Mouse (Mus musculus) kidney, postnatal 0 days (tissue): ENCODE data around the gene Rbm33. TPM values are rescaled to one million over a fixed set of nuclear protein-coding genes. Genes with fewer than 3 reads are reported as not detected.
A peak's percentile ranks its signal among the peaks of the same experiment; 100 is the strongest.

Experiments used
- ATAC-seq: fragments of 200-750 bp; cut with Nextera tagmentation; replicated peaks from 2 replicates; pipeline ENCODE4 v1.8.0; 2017; ENCODE audit warnings: low read depth, moderate number of reproducible peaks, moderate TSS enrichment, moderate library complexity; ENCODE audit not compliant: low FRiP score
- DNase-seq: peaks from one replicate; pipeline ENCODE4 v3.0.0-alpha.2; 2016; ENCODE audit warnings: low spot score
- H3K27ac ChIP-seq: fragments of 300-500 bp; sonication (generic); 2 replicates; pipeline ENCODE4 v1.5.1; 2014; ENCODE audit warnings: mild to moderate bottlenecking
- H3K27me3 ChIP-seq: fragments of 300-500 bp; sonication (generic); 2 replicates; pipeline ENCODE4 v1.6.1; 2014; ENCODE audit warnings: low read length, mixed read lengths; ENCODE audit not compliant: insufficient read depth
- H3K36me3 ChIP-seq: fragments of 300-500 bp; sonication (generic); 2 replicates; pipeline ENCODE4 v1.6.1; 2014; ENCODE audit warnings: low read length, mixed read lengths; ENCODE audit not compliant: insufficient read depth
- H3K4me1 ChIP-seq: fragments of 300-500 bp; sonication (generic); replicated peaks from 2 replicates; pipeline ENCODE4 v1.6.1; 2014; ENCODE audit warnings: antibody characterized with exemption, low read length, mixed read lengths; ENCODE audit not compliant: insufficient read depth
- H3K4me2 ChIP-seq: fragments of 300-500 bp; sonication (generic); 2 replicates; pipeline ENCODE4 v1.6.1; 2014; ENCODE audit warnings: mild to moderate bottlenecking, low read length, moderate library complexity, mixed read lengths
- H3K4me3 ChIP-seq: fragments of 300-500 bp; sonication (generic); replicated peaks from 2 replicates; pipeline ENCODE4 v1.5.1; 2014; ENCODE audit warnings: low read depth, low read length
- H3K9ac ChIP-seq: fragments of 300-500 bp; sonication (generic); 2 replicates; pipeline ENCODE4 v1.6.1; 2014; ENCODE audit warnings: low read depth, low read length
- H3K9me3 ChIP-seq: fragments of 300-500 bp; sonication (generic); replicated peaks from 2 replicates; pipeline ENCODE4 v1.6.1; 2016; ENCODE audit warnings: low read length, inconsistent platforms, mixed read lengths
- CTCF ChIP-seq: IDR thresholded peaks from 2 replicates; pipeline ENCODE4 v1.5.1; 2016; ENCODE audit warnings: antibody characterized with exemption, low read depth, mild to moderate bottlenecking, moderate library complexity
- WGBS: fragments of 180-500 bp; shearing (Covaris S2); extraction: QIAGEN DNeasy Blood & Tissue Kit; methylation state at CpG from one replicate; pipeline ENCODE4 v1.1.7; 2014; 5-methylcytosine and 5-hydroxymethylcytosine counted together
- polyA plus RNA-seq: library from polyadenylated mRNA; unstranded; fragments of >200 nt; fragmentation: Nextera tagmentation; extraction: Ambion mirVana; gene quantifications from 2 replicates; pipeline ENCODE4 v1.2.1, GENCODE M21; 2015

Gene Rbm33
- polyA plus RNA-seq, 1 experiment from 2014 or later = 8.1 TPM

GRCm38 (mm10) chr5:28373498-28374427 lies 56.8 kb downstream of the Rbm33 start:
- no peak overlapping the region for H3K27ac ChIP-seq
- no peaks in the 10 kb centered on the region for H3K9me3 ChIP-seq
- H3K9ac ChIP-seq = no peak overlapping the region
- H3K27me3 ChIP-seq = no peaks in the 10 kb centered on the region
- no peak for ATAC-seq
- no peak overlapping the region for H3K4me3 ChIP-seq
- no peak for TF ChIP-seq CTCF
- no peaks in the 10 kb centered on the region for H3K4me1 ChIP-seq
- no peak for DNase-seq
- 0 out of 2 replicates have a peak, but pooled peaks cover 6% of the 10 kb centered on the region for H3K36me3 ChIP-seq
- H3K4me2 ChIP-seq = no peak overlapping the region
- 81% methylated on average over 2 of the region's 2 CpGs for WGBS

- DNase-seq = no peak
- Histone ChIP-seq H3K9ac (no peak overlapping the region), H3K4me1 (no peaks in the 10 kb centered on the region), H3K27ac (no peak overlapping the region), H3K4me2 (no peak overlapping the region), H3K4me3 (no peak overlapping the region), H3K27me3 (no peaks in the 10 kb centered on the region), H3K36me3 (peaks cover 11% of the 10 kb centered on the region; the same call in 1 of the 2 replicates), H3K9me3 (no peaks in the 10 kb centered on the region)
- no peak for TF ChIP-seq CTCF
- no peak for ATAC-seq
Measured at GRCm38 (mm10) chr5:28377299-28377698, 60.4 kb downstream of the Rbm33 start.

- no peak for TF ChIP-seq CTCF
- H3K4me2 ChIP-seq = no peak overlapping the region
- H3K27me3 ChIP-seq = no peaks in the 10 kb centered on the region
- no peak for ATAC-seq
- DNase-seq = no peak
- no peaks in the 10 kb centered on the region for H3K4me1 ChIP-seq
- no peak overlapping the region for H3K4me3 ChIP-seq
- no peaks in the 10 kb centered on the region for H3K9me3 ChIP-seq
- 92% methylated on average over 1 of the region's 1 CpGs for WGBS
- peaks cover 23% of the 10 kb centered on the region for H3K36me3 ChIP-seq
- H3K27ac ChIP-seq = no peak overlapping the region
- H3K9ac ChIP-seq = no peak overlapping the region
Measured at GRCm38 (mm10) chr5:28382289-28382688, 65.4 kb downstream of the Rbm33 start.

GRCm38 (mm10) chr5:28386783-28387182 lies 69.9 kb downstream of the Rbm33 start:
- 92% methylated on average over 3 of the region's 3 CpGs for WGBS
- Histone ChIP-seq H3K9ac (no peak overlapping the region), H3K9me3 (no peaks in the 10 kb centered on the region), H3K4me3 (no peak overlapping the region), H3K4me1 (no peaks in the 10 kb centered on the region), H3K4me2 (no peak overlapping the region), H3K27ac (no peak overlapping the region), H3K27me3 (no peaks in the 10 kb centered on the region), H3K36me3 (peaks cover 49% of the 10 kb centered on the region)
- no peak for TF ChIP-seq CTCF
- no peak for ATAC-seq
- no peak for DNase-seq

- Histone ChIP-seq H3K4me2 (no peak overlapping the region), H3K9ac (no peak overlapping the region), H3K4me3 (no peak overlapping the region), H3K27ac (no peak overlapping the region), H3K9me3 (no peaks in the 10 kb centered on the region), H3K27me3 (no peaks in the 10 kb centered on the region), H3K36me3 (peaks cover 48% of the 10 kb centered on the region), H3K4me1 (no peaks in the 10 kb centered on the region)
- TF ChIP-seq CTCF = no peak
- ATAC-seq (no peak), DNase-seq (no peak)
- WGBS = 80% methylated on average over 9 of the region's 9 CpGs
Measured at GRCm38 (mm10) chr5:28387531-28388179, 70.7 kb downstream of the Rbm33 start.

- no peak overlapping the region for H3K9ac ChIP-seq
- TF ChIP-seq CTCF = peak; percentile 85
- 59% methylated on average over 3 of the region's 3 CpGs for WGBS
- no peak overlapping the region for H3K27ac ChIP-seq
- H3K4me3 ChIP-seq = no peak overlapping the region
- no peaks in the 10 kb centered on the region for H3K9me3 ChIP-seq
- no peak for ATAC-seq
- no peaks in the 10 kb centered on the region for H3K4me1 ChIP-seq
- no peaks in the 10 kb centered on the region for H3K27me3 ChIP-seq
- DNase-seq = peak; percentile 83
- H3K36me3 ChIP-seq = peaks cover 47% of the 10 kb centered on the region
- no peak overlapping the region for H3K4me2 ChIP-seq
Measured at GRCm38 (mm10) chr5:28388184-28388583, 71.3 kb downstream of the Rbm33 start.
